Mouse (Mus musculus): Measurements from ENCODE around the gene Galp.

The Galp gene

DNA sequence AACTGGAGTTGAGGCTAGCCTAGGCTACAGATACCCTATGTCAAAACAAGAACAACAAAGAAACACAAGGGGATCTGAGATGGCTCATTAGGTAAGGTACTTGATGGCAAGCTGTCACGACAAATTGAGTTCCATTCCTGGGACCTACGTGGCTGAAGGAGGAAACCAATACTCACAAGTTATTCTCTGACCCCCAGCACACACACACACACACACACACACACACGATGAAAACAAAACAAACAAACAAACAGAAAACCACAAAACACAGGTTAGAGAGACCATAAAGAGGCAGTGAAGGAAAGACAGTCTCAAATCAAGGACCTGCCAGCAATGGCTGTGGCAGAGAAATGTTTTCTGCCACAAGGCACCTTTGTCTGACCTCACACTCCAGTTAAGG lies at the start of gene Galp:
TSS of gene Galp (plus strand) at position 301 of the 400 bp plus-strand sequence.
- 70% methylated on average over 3 of the region's 3 CpGs for whole genome bisulfite sequencing

DNA sequence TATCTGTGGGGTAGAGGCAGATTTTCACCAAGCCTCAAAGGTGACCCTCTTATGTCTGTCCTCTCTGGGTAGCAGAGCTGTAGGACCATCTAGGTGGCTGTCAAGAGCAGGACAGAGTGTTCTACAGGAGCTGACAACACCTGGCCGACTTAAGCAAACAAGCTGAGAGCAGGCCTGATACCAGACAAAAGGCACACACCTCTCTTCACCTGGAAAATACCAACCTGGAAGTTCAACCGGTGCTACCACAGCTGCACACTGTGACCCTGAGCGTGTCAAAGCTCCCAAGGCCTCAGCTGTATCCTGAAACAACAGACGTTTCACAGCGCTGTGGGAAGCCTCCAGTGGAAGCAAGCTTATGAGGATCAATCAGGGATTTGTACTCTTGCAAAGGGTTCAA lies 49.2 kb upstream of the Galp start:
- 72% methylated on average over 5 of the region's 5 CpGs for WGBS

DNA sequence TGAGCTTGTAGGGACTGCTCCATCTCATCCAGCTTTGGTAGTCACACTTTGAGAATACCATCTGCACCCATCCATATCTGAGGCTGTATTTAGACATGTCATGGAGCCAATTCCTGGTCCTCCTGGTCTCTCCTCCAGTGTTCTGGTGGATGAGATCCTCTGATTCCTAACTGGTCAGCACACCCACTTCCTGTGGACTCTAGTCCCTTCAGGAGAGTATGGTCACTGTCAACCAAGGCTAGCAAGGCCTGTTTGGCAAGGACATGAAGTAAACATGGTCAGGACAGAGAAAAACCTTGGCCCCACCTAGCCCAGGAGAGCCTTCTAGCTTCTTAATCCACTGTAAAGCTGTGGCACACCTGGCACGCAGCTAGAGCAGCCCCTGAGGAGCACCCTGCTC lies 45.6 kb upstream of the Galp start:
- WGBS: 67% methylated on average over 1 of the region's 1 CpGs

DNA sequence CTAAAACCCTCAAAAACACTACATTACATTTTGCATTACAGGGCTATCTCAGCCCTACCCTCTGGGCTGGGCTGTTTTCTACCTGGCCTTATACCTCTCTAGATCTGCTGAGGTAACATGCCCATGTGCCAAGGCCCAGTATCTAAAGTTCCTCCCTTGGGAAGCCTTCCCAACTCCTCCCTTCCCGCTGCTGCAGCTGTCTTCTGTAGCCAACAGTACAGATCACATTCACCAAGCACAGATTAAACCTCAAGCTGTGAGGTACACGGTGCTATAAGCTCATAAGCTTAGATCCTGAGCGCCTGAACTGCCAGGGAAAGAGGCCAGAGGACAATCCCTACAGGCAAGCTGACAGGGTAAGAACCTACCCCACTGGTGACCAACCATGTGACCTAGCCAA lies 44.9 kb upstream of the Galp start:
- WGBS: 55% methylated on average over 3 of the region's 3 CpGs

DNA sequence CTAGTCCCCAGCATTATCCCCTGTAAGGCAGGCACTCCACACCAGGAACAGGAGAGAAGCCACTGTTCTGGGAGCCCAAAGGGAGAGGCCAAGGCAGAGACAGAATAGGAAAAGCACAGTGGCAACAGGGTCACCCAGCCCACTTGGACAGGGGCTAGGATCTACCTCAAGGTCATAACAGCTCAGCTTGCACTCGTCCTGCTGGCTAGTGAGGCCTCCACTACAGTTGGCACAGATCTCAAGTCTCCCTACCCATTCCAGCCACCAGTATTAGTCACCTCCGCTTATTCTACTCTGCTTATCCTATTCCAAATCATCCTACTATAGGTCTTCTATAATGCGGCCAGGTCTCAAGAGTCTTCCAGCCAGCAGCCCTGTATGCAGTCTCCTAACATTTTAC lies 43.8 kb upstream of the Galp start:
- WGBS: 75% methylated on average over 3 of the region's 3 CpGs

DNA sequence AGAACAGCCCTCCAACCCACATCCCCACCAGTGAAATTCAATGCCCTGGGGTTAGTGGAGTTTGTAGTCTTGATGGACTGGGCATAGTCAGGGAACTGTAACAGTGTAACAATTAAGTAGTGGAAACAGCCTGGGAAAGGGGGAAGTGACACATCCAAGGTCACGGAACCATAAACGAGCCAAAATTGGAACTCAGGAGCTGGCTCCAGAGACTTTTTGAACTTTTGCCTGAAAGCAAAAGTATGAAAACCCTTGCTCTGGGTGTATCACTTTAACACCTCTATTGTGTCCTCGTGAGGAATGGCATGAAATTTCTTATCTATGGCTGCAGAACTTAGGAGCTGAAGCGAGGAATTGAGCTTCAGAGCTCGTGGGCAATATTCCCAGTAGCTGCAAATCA lies 42.7 kb upstream of the Galp start:
- 39% methylated on average over 5 of the region's 5 CpGs for WGBS

DNA sequence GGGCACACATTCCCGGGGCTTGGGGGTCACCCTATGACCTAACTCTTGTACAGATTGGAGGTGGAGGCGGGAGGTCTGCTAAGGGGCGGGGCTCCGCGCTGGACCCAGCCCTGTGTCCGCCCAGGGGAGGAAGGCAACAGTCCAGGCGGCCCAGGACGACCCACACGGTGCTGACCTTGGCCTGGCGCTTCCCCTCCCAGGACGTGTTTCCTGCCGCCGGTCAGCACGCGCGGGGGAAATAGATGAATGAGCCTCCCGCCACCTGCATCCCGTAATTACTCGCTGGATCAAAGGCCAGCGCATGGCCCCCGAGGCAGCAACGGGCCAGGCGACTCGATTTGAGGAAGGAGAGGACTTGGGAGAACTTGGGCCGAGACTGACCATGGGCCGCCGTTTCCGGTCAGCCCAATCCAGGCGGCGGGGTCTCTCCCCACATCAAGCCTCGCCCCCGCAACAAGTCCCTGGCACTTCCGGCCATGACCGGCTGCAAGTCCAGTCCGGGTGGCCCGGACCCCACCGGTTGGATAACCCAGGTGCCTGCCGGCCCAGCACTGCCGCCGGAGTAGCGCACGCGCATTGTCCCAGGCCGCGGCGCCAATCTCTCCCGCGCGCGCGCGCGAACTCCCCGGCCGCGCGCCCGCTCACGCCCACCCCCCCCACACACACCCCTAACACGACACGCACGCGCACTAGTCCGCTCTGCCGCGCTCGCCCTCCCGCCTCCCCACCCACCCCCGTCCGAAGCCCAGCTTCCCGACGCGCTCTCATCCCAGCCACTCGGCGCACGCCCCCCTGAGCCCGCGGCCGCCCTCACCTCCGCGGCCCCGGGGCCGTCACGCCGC lies 41.6 kb upstream of the Galp start:
- WGBS: under 1% methylated on average over 83 of the region's 85 CpGs

DNA sequence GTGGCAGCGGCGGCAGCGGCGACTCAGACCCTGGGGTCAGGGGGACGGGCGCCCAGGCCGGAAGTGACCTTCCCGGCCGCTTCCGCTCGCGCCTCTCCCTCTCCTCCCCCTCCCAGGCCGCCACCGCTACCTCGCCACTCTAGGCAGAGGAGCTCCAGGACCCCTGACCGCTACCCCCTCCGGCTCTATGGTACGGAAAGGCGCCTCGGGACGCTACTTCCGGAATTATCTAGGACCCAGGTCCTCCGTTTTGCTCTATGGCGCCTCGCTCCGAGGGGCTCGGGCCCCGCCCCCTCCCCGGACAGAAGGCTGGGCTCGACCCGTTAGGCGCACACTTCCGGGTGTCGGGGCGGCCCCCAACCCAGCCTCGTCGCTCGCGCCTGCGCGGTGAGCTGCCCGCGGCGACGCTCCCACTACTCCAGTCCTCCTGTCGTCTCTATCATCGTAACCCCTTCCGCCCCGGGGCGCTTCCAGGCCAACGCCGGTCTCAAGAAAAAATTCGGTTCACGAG lies 40.9 kb upstream of the Galp start, which contains the start of gene Zfp787:
TSS of gene Zfp787 (minus strand) at position 97 of the 511 bp plus-strand sequence.
- under 1% methylated on average over 54 of the region's 54 CpGs for WGBS

DNA sequence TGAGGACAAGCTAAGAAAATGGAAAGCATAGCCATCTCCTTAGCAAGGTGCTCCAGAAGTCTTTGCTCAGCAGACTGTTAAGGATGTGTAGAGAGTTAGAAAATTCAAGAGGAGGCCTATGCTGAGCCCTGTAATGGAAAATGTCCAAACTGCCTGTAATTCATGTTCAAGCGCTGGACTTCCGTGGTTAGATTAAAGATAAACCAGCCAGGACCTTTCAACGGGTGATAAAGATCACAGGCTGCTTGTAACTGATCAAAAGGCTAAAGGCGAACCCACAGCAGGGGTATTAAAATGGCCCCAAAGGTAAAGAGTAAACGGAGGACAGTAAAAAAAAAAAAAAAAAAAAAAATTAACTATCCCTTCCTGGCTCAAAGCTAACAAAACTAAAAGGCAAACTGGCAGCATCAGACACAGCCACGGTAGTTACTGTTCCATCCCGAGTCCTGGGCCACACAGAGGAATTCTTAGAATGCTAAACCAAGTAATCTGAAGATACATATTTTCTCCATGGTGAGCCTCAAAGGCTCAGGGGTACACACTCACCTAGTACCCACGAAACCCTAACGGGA lies 39.9 kb upstream of the Galp start:
- whole genome bisulfite sequencing: 69% methylated on average over 9 of the region's 9 CpGs

DNA sequence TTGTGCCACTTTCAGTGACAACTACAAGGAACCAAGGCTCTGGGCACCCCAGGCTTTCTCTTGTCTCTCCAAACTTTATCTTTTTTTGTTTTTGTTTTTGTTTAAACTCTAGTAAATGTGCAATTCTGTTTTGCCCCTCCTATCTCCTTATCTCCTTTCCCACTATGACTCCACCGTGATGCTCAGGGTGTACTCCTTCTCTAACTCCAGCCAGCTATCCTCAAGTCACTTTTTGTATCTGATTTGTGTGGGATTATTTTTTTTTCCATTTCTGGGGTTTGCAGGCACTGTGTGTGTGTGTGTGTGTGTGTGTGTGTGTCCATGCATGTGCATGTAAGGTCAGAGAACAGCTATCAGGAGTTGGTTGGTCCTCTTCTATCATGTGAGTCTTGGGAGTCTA lies 39.4 kb upstream of the Galp start:
- WGBS: 71% methylated on average over 1 of the region's 1 CpGs

DNA sequence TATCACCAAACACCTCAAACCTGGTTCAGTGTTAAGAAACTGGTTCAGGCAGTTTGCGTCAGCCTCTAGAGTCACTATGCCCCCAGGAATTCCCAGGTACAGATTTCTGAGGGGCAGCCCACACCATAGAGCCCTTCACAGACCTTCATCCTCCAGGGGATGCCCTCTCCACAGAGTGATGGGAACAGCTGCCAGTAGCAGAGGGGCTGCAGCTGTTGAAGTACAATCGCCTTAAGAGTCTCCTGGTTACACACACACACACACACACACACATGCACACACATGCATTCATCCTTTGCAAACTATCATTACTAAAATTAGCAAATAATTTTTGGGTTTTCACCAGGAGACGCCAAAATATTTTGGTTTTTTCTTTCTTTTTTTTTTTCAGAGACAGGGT lies 37.3 kb upstream of the Galp start:
- 88% methylated on average over 3 of the region's 3 CpGs for WGBS

DNA sequence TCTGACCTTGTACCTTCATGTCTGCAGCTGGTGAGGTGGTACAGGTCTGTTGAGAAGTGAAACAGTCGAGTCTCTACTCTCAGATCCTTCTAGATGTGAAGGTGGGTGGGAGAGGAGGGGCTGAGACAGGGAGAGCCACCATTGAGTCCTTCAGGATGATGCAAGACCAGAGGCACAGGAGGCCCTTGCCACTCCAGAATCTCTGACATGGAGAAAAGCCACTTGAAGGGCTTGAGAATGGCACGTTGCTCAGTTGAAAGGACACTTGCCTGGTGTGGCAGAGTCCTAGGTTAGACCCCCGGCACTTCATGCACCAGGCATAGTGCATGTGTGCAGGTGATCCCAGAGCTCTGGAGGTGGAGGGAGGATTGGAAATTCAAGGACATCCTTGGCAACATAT lies 35.3 kb upstream of the Galp start:
- WGBS: 64% methylated on average over 3 of the region's 3 CpGs

DNA sequence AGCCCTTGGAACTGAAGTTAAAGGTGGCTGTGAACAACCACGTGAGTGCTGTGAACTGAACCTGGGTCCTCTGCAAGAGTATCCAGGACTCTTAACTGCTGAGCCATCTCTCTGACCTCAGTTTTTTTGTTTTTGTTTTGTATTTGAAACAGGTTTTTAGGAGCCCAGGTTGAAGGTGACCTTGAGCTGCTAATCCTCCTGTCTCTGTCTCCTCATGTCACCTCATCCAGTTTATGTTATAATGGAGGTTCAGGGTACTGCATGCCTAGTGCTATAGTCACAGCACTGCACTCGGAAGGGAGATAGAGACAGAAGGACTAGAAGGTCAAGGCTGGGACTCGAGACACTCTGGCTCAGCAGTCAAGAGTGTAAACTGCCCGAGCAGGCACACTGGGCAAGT lies 34.7 kb upstream of the Galp start:
- WGBS: 82% methylated on average over 4 of the region's 4 CpGs

DNA sequence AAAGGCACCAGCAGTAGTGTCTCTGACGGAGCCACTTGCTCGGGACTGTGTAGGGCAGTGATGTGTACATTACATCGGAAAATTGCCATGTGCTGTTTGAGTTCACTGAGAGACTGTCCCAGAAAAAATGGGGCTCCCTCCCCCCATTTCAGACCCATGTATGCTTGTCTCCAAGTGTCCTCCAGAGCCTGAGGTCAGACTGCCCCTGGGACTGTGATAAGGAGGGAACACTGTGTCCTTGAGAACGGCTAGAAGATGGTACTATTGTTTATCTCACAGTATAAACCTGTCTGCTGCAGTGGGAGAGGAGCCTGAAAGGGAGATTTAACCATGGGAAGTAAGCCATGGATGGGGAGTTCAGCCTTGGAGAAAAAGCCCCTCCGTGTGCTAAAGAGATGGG lies 32.2 kb upstream of the Galp start:
- WGBS: 80% methylated on average over 5 of the region's 5 CpGs

DNA sequence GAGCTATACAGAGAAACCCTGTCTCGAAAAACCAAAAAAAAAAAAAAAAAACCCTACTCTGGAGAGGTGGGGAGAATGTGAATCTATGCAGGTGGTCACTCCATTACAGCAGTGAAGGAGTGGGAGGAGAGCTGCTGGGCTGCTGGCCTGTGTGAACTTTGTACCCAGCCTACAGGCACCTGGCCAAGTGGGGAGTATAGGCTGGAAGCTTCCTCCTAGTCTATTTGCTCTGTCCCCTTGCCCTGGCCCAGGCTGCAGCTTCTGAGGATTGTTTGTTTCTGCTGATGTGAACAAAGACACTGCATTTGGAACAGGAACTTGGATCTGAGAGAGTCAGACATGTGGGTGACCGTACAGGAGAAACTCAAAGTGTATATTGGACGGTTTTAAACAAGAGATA lies 27.5 kb upstream of the Galp start:
- WGBS: 53% methylated on average over 3 of the region's 3 CpGs

DNA sequence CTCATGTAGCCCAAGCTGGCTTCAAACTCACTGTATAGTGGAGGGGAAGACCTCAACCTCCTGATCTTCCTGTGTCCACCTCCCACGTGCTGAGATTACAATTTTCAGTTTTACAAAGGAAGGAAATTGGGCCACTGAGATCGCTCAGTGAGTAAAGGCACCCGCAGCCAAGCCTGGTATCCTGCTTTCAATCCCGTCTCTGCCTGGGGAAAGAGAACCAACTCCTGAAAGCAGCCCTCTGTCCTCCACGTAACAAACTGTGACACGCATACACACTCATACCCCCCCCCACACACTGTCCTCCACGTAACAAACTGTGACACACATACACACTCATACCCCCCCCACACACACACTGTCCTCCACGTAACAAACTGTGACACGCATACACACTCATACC lies 26.5 kb upstream of the Galp start:
- WGBS: 39% methylated on average over 9 of the region's 9 CpGs

DNA sequence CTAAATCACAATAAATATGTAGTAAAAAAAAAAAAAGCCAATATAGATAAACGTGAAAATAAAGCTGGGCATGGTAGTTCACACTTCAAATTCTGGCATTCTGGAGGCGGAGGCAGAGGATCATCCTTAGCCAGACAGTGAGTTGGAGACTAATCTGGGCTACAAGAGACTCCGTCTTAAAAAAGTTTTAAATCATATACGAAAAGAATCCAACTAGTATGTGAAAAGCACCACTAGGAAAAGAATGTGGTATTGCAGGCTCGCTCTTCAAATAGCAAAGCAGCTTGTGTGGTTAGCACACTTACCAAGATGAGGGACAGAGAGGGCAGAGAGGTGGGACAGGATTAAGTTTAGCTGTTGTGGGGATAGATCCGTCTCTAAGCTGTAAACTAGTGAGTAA lies 26.0 kb upstream of the Galp start:
- WGBS: 27% methylated on average over 6 of the region's 6 CpGs

DNA sequence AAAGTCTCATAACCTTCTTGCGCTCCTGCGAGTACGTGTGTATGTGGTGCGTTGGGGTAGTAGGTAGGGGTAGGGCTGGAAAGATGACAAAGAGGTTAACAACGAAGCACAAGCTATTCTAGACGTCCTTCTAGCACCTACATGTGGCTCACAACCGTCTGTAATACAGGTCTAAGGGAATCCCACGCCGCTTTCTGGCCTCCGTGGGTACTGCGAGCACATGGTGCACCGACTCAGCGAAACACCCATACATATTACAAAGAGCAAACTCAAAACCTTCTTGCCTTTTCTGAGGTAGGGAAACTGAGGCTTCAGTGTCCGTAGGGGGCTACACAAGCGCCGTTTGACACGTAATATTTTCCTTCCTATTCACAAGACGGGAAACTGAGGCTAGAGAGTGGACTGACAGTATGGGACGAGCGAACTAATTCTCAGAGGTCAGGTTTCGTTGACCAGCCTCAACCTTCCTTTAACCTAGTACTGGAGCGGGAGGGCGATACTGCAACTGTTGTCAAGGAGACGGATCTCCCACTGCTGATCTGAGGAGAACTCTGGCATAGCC lies 25.4 kb upstream of the Galp start:
- WGBS: under 1% methylated on average over 24 of the region's 24 CpGs

DNA sequence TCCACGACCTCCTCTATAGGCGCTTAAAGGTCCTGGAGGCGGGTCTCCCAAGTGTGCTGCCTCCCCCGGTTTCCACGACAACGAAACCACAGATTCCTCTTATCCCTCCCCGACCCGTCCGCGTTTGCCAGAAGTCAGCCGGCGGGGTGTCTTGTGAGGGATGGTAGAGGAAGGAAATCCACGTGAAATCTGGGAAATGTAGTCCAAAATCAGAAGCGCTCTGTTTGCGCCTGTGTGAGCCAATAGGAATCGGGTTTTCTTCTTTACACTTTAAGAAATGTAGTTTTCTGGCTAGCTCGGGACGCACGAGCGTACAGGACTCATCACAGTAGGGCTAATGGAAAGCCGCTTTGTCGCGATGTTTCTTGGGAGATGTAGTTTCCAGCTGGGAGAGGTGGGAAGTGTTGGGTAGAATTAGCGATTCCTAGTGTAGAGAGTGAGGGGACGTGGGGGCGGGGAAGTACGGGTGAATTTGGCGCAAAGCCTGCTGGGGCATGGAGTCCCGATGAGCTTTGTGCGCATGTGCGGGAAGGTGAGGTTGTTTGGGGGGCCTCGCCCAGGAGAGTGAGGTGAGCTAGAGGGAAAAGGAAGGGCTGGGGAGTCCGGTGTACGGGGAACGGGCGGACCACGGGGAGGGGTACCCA lies 24.8 kb upstream of the Galp start, which contains the start of gene Zfp444:
TSS of gene Zfp444 (plus strand) at position 221 of the 644 bp plus-strand sequence.
- WGBS: under 1% methylated on average over 37 of the region's 37 CpGs

DNA sequence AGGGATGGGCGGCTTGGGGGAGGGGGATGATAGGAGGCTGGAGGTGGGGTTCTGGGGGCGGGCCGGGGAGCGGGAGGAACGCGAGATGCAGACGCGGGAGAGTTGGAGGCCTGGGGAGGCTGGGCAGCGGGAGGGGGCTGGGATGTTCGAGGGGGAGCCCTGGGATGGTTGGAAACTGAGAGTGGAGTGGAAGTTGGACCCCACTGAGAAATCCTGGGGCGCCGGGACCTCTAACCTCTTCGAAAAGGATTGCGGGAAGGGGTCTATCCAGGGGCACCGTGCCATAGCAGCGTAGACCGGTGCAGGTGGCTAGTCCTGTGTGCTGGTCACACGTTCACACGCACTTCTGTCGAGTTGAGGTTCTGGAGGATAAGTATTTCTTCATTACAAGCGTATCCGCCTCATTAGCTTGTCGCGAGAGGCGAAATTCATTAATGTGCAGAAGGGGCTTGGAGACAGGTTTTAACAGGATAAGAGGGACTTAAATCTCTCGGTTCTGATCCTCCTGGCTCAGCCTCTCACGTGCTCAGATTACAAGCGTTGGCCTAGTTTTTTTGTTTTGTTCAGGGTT lies 24.1 kb upstream of the Galp start:
- under 1% methylated on average over 28 of the region's 28 CpGs for WGBS

DNA sequence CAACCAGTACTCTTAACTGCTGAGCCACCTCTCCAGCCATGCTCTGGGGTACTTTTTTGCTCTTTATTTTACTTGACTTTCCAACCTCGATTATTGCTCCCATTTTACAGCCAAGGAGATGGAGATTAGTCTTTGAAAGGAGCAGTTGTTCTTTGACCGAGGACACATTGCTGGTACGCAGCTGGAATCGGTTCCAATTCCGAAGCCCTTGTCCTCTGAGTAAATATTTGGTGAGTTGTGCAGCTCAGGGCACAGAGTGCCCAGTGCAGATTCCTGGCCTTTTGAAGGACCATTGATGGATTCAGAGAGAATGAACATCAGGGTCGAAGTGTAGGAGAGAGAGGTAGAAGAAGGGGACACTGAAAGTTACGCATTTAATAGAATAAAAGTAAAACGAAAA lies 23.0 kb upstream of the Galp start:
- 86% methylated on average over 8 of the region's 8 CpGs for WGBS

DNA sequence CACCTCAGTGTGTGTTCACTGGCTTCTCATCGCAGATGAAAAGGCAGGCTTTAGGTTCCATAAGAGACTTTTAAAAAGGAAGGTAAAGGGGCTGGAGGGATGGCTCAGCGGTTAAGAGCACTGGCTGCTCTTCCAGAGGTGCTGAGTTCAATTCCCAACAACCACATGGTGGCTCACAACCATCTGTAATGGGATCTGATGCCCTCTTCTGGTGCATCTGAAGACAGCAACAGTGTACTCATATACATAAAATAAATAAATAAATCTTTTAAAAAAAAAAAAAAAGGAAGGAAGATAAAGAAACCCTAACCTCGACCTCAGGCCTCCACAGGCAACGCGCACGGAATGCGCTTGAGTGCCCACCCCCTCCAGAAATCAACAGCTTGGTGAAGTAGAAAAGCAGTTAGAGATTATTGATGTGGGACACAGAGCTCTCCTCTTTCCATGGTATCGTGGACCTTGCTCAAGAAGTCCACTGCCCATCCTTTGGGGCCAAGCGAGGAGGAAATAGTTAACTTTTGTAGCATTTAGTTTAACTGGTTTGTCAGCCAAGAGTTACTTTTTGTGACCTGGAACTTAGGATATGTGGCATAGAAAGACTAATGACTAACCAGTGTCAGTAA lies 22.4 kb upstream of the Galp start:
- WGBS: 79% methylated on average over 9 of the region's 9 CpGs

Data from cerebral cortex, adult 2 months (tissue).